ENCODE assay signal across 28 mouse cellular contexts in genomic region chr2:135980428-135980827, GRCm38 (mm10).
"Had no signal": no experiment of that assay in that cellular context is flagged by ENCODE, and none has a peak within 500 bp of the region (broad histone marks: within the 10 kb centered on the region; RNA-seq: fewer than 3 reads in every experiment).

No protein-coding gene starts in this region.

- H3K4me2 ChIP-seq: embryonic facial prominence, embryonic 12.5 days; embryonic facial prominence, embryonic 13.5 days; embryonic facial prominence, embryonic 15.5 days; forebrain, embryonic 12.5 days; forebrain, embryonic 13.5 days; forebrain, embryonic 15.5 days had no signal

- H3K27me3 ChIP-seq: embryonic facial prominence, embryonic 12.5 days; embryonic facial prominence, embryonic 13.5 days; embryonic facial prominence, embryonic 15.5 days; forebrain, embryonic 12.5 days; forebrain, embryonic 13.5 days; forebrain, embryonic 15.5 days had no signal

- ATAC-seq: forebrain, embryonic 13.5 days; forebrain, embryonic 14.5 days; forebrain, embryonic 15.5 days; forebrain, embryonic 16.5 days; forebrain, postnatal 0 days had no signal

- H3K4me1 ChIP-seq: embryonic facial prominence, embryonic 12.5 days; embryonic facial prominence, embryonic 13.5 days; embryonic facial prominence, embryonic 15.5 days; forebrain, embryonic 12.5 days; forebrain, embryonic 13.5 days; forebrain, embryonic 15.5 days had no signal

- H3K27ac ChIP-seq: embryonic facial prominence, embryonic 10.5 days; embryonic facial prominence, embryonic 12.5 days; embryonic facial prominence, embryonic 13.5 days; embryonic facial prominence, embryonic 15.5 days; forebrain, embryonic 10.5 days; forebrain, embryonic 12.5 days; forebrain, embryonic 13.5 days; forebrain, embryonic 15.5 days; gastrocnemius, adult 2 months; heart, adult 2 months had no signal

- H3K9me3 ChIP-seq: embryonic facial prominence, embryonic 10.5 days; embryonic facial prominence, embryonic 12.5 days; embryonic facial prominence, embryonic 13.5 days; embryonic facial prominence, embryonic 15.5 days; forebrain, embryonic 10.5 days; forebrain, embryonic 12.5 days; forebrain, embryonic 13.5 days; forebrain, embryonic 15.5 days had no signal

- H3K36me3 ChIP-seq: embryonic facial prominence, embryonic 15.5 days; forebrain, embryonic 15.5 days had no signal

- DNase-seq: cerebellum, adult 2 months; cerebellum, adult 8-10 months; cerebellum, adult 9-10 months; cerebellum, adult 9-11 months; cerebellum, postnatal 10 days; cerebellum, postnatal 14 days; cerebellum, postnatal 25 days; cerebellum, postnatal 36 days; embryo, embryonic 11 days; forebrain, postnatal 0 days; gastrocnemius, adult 2 months; gastrocnemius, postnatal 10 days; gastrocnemius, postnatal 14 days; gastrocnemius, postnatal 25 days; gastrocnemius, postnatal 36 days; heart, adult 18-20 months; heart, adult 2 months had no signal

- H3K4me3 ChIP-seq: embryonic facial prominence, embryonic 10.5 days; embryonic facial prominence, embryonic 12.5 days; embryonic facial prominence, embryonic 13.5 days; embryonic facial prominence, embryonic 15.5 days; erythroblast, embryonic 14.5 days; forebrain, embryonic 10.5 days; forebrain, embryonic 12.5 days; forebrain, embryonic 13.5 days; forebrain, embryonic 15.5 days; gastrocnemius, adult 2 months; heart, adult 2 months had no signal

- H3K9ac ChIP-seq: embryonic facial prominence, embryonic 12.5 days; embryonic facial prominence, embryonic 13.5 days; embryonic facial prominence, embryonic 15.5 days; forebrain, embryonic 12.5 days; forebrain, embryonic 13.5 days; forebrain, embryonic 15.5 days; forebrain, postnatal 0 days had no signal
